Mouse (Mus musculus): ENCODE measurements at regions not wholly inside any gene's neighbourhood (a gene's known extent, or its start where the extent isn't known, plus 50 kb on each side); places are given as distances from the start of the nearest gene placed in this dataset.

DNA sequence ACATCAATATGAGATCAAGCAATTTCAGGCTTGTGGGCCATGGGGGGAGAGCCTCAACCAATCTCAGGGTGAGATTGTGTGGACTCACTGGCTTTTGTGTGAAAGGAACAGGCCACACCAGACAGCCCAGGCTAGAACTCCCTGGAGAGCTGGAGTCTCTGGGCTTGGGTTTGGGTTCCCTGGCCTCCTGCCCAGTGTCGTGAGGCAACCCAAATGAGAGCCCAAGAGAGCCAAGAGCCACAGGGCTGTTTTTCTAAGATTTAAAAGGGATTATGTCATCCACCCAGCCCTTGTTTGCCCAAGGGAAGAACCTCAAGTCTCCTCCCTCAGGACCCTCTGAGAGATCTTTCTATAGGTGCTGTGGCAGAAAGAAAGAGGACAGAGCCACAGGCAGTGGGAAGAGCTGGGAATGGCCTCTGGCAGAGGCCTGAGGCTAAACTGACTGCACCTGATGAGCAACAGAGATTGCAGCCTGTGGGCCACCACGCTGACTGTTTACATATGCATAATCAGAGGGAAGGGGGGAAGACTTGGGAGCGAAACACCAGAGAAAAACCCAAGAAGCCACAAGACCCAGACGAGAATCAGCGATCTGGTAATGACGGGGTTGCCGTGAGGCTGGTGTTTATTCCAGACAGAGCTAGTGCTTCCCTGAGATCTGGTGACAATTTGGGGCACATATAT is 92.1 kb downstream of the Bcl2l11 start:
- no peak for DNase-seq (ENCODE audit: low spot score)

DNA sequence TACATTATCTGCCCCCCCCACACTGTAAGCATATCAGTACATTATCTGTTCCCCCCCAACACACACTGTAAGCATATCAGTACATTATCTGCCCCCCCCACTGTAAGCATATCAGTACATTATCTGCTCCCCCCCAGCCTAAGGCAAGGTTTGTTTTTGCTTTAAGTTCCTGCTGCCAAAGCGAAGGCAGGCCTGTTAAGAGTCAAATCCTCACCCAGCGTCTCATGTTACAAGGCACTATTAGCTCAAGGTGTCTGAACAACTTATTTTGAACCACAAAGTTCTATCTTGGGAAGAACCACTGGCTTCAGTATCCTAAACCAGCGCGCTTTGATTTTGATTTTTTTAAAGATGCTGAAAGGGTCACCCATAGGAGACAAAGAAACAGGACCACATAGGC is 93.1 kb downstream of the Bcl2l11 start:
- DNase-seq (ENCODE audit: low spot score): no peak

DNA sequence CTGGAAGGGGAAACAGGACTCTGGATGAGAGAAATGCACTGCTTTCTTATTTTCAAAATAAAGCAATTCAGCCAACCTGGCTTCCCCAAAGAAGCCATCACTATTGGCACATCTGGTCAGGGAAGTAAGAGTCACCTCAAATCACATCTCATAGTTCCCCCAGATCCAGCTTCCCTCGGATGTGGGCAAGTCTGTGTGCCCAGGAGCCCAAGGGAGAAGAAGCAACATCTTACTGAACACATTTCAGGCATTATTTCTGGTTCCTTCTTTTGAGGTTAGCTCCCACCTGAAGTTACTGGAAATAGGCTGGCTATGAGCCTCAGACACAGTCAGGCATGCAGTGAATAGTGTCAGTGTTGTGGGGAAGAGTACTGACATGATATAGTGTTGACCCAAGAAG is 95.2 kb downstream of the Bcl2l11 start:
- no peak for DNase-seq (ENCODE audit: low spot score)

DNA sequence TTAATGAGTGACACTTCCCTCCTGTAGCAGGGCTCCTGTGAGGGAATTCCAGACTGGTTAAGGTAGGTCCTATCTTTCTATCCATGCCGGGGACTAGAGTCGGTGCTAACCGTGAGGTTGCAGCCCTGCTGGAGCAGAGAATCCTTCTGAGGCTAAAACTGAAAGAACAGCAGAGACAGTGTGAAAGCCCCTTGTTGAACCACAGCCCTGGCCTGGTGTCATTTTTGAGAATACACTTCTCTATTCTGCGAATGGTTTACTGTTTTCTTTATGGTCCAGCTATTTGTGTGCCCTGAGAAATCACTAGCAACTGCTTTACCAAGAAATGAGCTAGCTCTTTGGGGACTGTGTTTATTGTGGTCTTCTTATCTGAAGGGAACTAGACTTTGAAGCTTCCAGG is 95.8 kb downstream of the Bcl2l11 start:
- DNase-seq (ENCODE audit: low spot score): no peak

DNA sequence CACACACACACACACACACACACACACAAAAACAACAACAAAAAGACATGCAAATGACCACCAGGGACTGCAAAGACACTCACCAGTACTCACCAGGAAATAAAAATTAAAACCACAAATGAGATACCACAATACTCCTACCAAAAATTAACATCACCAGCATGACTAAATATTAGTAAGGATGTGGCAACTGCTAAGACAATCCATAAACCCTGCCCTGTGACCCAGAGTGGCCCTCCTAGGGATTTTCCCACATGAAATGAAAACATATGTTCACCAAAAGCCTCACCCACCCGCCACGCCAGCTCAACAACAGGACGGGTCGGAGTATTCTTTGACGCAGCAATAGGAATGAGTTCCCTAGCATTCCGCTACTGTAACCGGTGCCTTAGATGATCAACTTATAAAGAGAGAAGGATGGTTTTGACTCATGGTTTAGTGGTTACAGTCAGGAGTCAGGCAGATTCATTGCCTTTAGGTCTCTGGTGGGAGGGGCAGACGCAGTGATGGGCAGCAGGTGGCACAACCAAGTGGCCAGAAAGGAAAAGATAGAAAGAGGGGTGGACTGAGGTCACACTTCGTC is 100.7 kb downstream of the Bcl2l11 start:
- DNase-seq (ENCODE audit: low spot score): no peak

DNA sequence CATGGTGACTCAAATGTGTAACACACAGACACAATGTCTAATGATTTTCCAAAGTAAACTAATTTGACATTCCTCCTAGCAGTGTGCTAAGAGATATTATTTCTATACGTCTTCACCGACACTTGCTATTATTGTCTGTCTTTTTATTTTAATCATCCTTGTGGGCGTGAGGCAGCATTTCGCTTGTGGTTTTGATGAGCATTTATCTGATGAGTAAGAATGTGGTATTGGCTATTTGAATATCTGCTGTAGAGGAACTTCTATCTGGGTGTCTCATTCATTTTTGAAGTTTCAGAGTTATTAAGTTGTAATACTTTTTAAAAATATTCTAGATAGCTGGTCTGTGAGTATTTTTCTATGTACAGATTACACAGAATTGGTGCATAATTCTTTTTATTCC is 103.9 kb downstream of the Bcl2l11 start:
- no peak for DNase-seq (ENCODE audit: low spot score)

DNA sequence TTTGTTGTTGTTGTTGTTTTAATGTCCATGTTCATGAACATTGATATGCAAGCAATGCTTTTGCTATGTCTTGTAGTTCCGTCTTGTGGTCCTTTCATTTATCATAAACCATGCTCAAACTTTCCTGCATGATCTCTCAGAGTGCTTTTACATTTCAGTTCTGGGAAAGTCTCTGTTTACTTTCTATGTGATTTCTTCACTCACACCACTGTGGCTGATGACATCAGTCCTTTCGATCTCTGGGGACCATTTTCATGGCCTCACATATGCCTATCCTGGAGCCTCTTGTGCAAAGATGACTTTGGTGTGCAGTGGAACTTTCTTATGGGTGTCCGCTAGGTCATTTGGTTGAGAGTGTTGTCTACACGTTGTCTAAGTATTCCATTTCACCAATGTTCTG is 105.1 kb downstream of the Bcl2l11 start:
- no peak for DNase-seq (ENCODE audit: low spot score)

DNA sequence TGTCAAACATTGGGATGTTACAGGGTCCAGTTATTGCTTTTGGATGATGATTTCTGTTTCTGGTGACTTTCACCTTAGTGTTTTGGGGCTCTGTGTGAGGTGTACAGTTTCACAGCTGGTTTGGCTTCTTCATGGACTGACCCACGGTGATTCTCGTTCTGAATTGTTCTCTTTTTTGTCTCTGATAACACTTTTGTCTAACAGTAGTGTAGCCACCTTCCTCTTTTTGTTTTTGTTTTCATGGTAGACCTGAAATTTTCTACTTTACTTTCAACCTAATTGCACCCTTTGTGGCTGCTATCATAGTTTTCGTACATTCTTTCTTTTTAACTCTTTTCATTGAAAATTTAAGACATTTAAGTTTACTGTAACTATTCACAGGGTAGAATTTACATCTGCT is 105.5 kb downstream of the Bcl2l11 start:
- no peak for DNase-seq (ENCODE audit: low spot score)

DNA sequence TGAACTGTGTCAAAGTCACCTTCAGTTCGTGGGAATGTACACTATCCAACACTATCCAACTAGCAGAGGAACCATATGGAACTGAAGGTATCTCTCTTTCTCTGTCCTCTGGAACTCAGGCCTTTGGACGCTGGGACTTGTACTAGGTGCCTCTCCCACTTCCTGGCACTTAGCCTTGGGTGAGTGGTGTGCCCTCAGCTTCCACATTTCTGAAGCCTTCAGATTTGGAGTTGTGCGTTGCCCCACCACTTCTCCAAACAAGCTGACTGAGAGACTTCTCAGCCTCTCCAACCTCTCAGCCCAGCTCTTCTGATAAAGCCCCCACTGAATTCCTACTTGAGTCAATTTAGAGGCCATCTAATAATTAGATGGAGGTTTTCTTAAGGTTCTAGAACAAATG is 106.2 kb downstream of the Bcl2l11 start:
- no peak for DNase-seq (ENCODE audit: low spot score)

DNA sequence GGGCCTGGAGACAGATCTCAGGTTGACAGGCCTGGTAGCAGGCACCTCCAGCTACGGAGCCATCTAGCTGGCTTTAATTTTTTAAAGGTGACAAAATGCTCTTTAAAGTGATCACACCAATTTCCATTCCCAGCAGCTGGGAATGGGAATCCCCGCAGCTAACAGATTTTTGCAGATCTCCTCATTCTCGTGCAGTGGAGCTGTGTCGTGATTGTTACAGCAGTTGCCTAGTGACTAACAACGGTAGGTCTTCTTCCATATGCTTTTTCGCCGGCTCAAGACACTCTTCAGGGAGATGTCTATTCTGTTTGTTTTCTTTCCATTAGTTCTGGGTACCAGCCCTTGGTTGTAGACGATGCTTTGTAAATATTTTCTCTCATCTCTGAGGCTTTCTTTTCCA is 109.3 kb downstream of the Bcl2l11 start:
- no peak for DNase-seq (ENCODE audit: low spot score)

DNA sequence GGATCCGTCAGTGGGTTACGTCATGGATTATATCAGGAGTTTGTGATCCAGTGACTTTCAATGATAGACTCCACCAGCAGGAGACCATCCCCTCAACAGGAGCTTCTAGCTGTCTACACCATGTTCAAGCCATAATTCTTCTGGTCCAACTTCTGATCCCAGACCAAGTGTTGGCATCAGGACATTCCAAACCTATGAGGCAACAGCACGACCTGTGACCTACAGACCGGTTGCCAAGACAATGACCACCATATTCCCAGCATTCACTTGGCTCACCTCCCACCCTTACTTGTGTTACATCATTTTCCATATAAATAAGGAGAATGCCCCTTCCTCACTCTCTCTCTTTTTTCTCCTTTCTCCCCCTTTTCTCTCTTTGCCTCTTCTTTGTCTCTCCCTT is 113.6 kb downstream of the Bcl2l11 start:
- no peak for DNase-seq (ENCODE audit: low spot score)

DNA sequence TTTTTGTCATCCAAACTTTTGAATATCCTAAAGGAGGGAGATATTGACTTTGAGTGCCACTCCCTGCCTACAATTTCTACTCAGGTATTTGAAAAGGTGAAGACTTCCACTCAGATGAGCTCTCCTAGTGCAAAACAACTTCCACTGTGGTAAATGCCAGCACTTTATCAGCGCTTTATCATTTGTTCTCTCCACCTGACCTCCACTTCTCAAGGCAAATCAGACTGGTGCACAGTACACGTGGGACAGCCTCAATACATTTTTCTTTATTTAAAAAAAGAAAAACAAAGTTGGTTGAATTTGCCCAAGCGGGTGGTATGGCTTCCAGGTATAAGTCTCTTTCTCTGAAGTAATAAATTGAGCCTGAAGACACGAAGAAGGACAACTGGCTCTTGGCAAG is 114.2 kb downstream of the Bcl2l11 start:
- DNase-seq (ENCODE audit: low spot score): no peak

DNA sequence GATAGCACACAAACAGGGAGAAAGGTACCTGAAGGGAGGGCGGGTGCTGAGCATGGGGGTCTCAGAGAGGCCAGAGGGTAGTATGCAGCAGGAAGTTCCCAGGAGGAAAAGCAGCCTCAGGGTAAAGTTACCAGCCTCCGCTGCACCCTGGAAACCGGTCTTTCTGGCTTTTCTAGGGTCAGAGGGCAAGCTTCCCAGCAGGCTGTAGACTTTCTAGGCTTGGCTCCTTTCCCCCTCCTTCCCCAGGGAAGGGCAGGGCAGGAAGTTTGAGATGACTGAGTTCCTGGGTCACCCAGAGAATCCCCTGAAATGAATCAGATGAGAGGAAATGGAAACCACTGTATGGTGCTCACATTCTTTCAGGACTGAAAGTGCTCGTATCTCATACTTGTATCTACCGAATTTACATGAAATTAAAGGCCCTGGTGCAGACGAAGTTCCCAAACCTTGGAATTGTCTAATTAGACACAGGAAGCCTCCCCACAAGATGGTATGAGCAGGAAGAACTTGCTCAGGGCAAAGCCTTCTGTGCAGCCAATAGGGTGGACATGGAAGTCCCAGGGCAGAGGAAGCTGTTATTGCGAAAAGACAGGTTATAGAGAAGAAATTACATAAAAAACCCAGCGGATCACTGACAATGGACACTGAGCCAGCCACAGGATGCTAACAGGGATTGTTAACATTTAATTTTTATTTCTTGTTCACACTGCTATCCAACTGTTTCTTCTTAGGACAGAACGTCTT is 114.9 kb downstream of the Bcl2l11 start:
- no peak for DNase-seq (ENCODE audit: low spot score)

DNA sequence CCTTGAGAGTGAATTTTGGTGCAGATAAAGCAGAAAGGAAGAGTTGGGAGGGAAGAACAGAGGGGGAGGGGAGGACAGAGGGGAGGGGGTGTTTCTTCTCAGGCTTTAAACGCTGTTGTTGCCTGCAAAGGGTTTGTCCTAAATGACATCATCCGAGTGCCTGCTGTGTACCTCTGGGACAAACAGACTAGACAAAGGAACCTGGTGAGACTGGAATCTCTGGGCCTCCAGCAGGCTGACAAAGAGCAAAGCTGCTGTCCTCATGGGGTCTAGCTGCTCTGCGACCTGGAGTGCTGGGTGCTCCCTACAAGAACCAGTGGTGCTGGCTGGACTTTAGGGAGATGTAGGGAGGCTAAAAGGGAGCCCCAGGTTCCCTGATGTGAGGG is 115.4 kb downstream of the Bcl2l11 start:
- DNase-seq (ENCODE audit: low spot score): no peak

DNA sequence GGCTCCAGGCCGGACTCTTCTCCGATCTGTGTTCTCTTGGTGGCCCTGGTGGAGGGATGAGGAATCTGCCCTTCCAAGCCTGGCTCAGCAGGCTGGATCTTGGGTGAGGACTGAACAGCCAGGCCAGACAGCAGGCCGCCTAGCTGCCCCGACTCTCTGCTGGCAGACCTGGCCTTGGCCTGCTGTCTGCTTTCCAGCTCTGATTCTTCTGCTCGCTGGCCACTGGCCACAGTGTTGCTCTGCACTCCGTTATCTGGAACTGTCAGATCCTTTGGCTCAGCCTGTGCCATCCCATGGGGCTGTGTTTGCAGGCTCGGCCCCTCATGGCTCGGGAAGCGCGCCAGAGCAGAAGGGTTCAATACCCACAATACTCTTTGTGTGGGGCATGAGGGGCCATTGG is 119.7 kb downstream of the Bcl2l11 start:
- DNase-seq (ENCODE audit: low spot score): no peak

DNA sequence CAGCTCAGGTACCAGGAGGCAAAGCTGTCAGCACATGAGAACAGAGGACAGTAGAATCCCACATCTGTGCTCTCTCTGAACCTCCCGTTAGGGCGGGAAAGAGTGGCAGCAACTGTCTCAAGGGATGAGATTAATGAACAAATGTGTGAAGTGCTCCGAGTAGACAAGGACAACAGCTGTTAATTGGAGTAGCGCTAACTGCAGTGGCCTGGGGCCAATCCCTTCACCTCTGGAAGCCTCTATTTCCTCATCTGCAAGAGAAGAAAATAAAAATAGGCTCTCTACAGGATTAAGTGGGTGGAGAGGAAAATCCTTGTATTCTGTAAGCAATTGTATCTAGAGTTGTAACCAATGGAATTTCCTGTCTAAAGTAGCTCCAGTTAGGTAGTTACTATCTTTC is 122.1 kb downstream of the Bcl2l11 start:
- no peak for DNase-seq (ENCODE audit: low spot score)

DNA sequence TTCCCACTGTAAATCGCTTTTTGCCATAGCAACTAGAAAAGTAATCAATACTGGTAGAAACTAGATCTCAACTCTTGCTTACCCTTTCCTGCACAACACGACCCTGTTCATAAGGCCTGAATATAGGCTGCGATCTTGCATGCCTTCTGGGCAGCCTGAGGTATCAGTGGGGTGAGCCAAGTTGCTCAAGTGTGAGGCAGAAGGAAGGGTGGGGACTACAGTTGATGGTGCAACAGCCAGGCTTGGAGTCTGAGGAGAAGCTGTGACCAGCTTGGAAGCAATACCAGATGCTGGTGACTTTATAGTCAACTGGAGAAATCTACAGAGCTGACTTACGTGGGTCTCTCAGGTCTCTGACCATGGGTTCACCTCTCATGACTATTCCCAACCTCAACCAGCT is 123.3 kb downstream of the Bcl2l11 start:
- DNase-seq (ENCODE audit: low spot score): no peak

DNA sequence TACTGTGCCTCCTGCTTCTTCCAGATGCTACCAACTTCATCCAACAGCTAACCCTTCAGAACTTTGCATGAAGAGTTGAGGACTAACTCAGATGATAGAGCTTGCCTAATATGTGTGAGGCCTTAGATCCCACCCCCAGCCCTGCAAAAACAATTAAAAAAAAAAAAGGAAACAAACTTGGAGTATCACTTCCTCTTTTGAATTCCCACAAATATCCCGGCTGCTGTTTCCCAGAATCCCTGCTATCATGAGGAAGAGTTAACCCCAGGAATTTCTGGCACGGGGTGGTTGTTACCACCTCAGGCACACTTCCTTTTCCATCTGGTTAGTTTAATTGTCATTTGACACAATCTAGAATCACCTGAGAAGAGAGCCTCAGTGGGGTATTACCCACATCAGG is 123.8 kb downstream of the Bcl2l11 start:
- no peak for DNase-seq (ENCODE audit: low spot score)

DNA sequence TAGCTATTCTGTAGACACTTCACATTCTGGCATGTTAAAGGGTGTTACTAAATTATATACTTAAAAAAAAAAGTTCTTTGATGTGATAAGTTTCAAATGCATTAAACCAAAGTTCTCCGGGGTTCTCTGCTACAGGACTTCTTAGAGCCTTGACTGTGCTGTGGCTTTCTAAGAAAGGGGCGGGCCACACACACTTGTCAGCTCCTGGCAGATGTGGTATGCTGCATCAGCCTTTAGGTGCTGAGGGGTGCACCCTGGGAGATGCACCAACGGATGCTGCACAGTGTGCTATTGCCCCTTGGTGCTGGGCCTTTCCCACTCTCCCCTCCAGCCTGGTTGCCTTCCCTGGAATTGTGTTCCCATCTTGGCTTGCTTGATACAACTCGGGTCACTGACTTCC is 125.0 kb downstream of the Bcl2l11 start:
- DNase-seq (ENCODE audit: low spot score): peak; percentile 47

DNA sequence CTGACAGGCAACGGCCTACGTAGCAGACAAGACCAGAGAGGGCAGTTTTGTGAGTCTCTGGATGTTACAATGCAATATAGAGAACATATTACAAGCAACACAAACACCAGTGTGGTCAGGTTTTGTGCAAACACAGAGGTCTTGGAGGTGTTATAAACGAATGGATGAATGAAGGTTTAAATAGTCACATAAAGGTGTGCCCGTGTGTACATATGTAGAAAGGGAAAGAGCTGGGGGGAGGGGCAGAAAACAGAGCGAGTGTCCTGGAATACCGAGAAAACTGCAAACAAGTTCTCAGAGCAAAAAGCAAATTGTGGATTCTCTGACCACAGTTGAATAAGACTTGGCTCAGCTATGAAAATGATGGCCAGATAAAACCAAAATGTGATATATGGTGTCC is 130.8 kb downstream of the Bcl2l11 start:
- DNase-seq (ENCODE audit: low spot score): no peak

DNA sequence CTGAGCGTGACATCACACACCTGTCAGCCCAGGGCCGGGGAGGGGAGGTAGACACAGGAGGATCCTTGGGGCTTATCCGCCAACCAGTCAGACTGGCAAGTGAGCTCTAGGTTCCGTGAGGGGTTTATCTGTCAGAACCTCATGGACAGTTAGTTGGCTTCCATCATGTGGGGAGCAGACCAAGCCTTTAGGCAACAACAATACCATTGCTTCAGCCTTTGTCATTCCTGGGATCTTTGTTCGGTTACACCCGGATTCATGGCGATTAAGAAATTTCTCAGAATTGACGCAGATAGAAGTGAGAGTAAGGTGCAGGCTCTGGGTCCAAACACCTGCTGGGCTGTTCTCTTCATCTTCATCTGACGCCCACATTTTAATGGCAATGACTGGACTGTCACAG is 131.4 kb downstream of the Bcl2l11 start:
- no peak for DNase-seq (ENCODE audit: low spot score)

DNA sequence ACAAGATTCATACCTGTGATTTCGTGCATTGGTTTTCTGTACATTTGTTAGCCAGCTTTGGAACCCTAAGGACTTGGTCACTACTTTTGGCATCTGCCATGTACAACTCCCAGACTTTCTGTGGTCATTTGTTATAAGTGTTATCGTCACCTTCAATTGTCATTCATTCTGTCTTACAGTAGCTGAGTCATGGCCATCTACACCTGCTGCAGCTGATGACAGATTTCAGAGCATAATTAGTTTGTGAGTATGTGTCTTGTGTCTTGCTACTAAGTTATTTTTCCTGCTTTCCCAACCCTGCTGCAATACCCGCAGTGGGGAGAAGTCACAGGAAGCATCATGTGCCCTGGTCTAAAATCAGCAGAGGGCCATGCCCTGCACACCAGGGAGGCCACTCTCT is 138.0 kb downstream of the Bcl2l11 start:
- no peak for DNase-seq (ENCODE audit: low spot score)
